ENCODE assay signal across 28 mouse cellular contexts in the genomic region with DNA sequence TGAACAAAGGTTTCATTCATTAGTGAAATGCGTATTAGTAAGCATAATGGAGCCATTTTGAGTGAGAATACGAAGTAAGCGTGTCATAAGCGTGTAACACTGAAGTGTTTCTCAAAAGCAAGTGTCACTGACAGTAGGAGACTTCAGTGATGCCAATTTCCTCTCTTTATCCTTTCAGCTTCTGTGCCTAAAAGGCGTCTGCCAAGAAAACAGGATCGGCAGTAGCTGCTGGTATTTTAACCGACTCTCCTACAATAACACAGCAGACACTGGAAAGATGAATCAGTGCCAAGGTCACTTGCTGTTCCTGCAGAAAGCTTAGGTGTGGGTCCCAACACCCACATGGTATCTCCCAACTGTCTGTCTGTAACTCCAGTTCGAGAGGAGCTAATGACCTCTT.
DNase-seq lines count a peak whose midpoint lies in the region; ATAC-seq and TF ChIP-seq lines count a peak whose summit lies in the region.
"Had no signal": no experiment of that assay in that cellular context is flagged by ENCODE, and none has a peak within 500 bp of the region (broad histone marks: within the 10 kb centered on the region; RNA-seq: fewer than 3 reads in every experiment).

No protein-coding gene starts in this region.

- no peak overlapping the region for H3K27ac ChIP-seq in forebrain, postnatal 0 days (ENCODE audit: low read depth, low read length)
- no peak overlapping the region for H3K27ac ChIP-seq in forebrain, embryonic 15.5 days (replicated peaks)
- H3K27ac ChIP-seq in hindbrain, postnatal 0 days = no peak overlapping the region
- no peak overlapping the region for H3K27ac ChIP-seq in hindbrain, embryonic 10.5 days
- H3K27ac ChIP-seq in embryonic facial prominence, embryonic 15.5 days (replicated peaks) = 0 out of 2 replicates have a peak overlapping the region, but pooled peaks have one; percentile 11
- H3K27ac ChIP-seq: heart, embryonic 15.5 days; limb, embryonic 10.5 days; liver, embryonic 15.5 days; lung, embryonic 15.5 days; neural tube, embryonic 12.5 days; stomach, postnatal 0 days had no signal

- TF ChIP-seq CTCF in forebrain, postnatal 0 days (IDR thresholded peaks at IDR 0.05; ENCODE audit: low read depth) = no peak
- TF ChIP-seq CTCF in hindbrain, postnatal 0 days (IDR thresholded peaks at IDR 0.05; ENCODE audit: low read depth) = no peak

- no peak overlapping the region for H3K9ac ChIP-seq in forebrain, postnatal 0 days
- H3K9ac ChIP-seq in forebrain, embryonic 15.5 days (replicated peaks) = no peak overlapping the region
- H3K9ac ChIP-seq in hindbrain, postnatal 0 days (replicated peaks; ENCODE audit: low read length) = no peak overlapping the region
- no peak overlapping the region for H3K9ac ChIP-seq in embryonic facial prominence, embryonic 15.5 days
- H3K9ac ChIP-seq: heart, embryonic 15.5 days; liver, embryonic 15.5 days; lung, embryonic 15.5 days; neural tube, embryonic 12.5 days had no signal

- no peaks in the 10 kb centered on the region for H3K36me3 ChIP-seq in forebrain, postnatal 0 days (ENCODE audit: insufficient read depth)
- no peaks in the 10 kb centered on the region for H3K36me3 ChIP-seq in forebrain, embryonic 15.5 days
- no peaks in the 10 kb centered on the region for H3K36me3 ChIP-seq in hindbrain, postnatal 0 days (ENCODE audit: insufficient read depth, low read length)
- H3K36me3 ChIP-seq in hindbrain, embryonic 10.5 days = no peaks in the 10 kb centered on the region
- no peaks in the 10 kb centered on the region for H3K36me3 ChIP-seq in embryonic facial prominence, embryonic 15.5 days
- H3K36me3 ChIP-seq: heart, embryonic 15.5 days; limb, embryonic 10.5 days; liver, embryonic 15.5 days; lung, embryonic 15.5 days; neural tube, embryonic 12.5 days had no signal

- DNase-seq in adrenal gland, postnatal 14 days = peak; percentile 6
- no peak for DNase-seq in adrenal gland, adult 8-10 months
- DNase-seq in forebrain, postnatal 0 days = peak; percentile 22
- DNase-seq in hindbrain, postnatal 0 days (ENCODE audit: low spot score) = peak; percentile 65
- DNase-seq in hindbrain, embryonic 10.5 days (ENCODE audit: low spot score) = no peak
- DNase-seq: adrenal gland, adult 2 months; cerebellum, adult 11 months; embryo, embryonic 11 days; gastrocnemius, postnatal 10 days; kidney, adult 8-10 months; kidney, postnatal 10 days; liver; lung, postnatal 36 days; midbrain, embryonic 14.5 days; right cerebral cortex, postnatal 14 days; thymus, adult 2 months; thymus, postnatal 4 days had no signal

- WGBS in forebrain, postnatal 0 days = 25% methylated on average over 8 of the region's 8 CpGs
- 25% methylated on average over 8 of the region's 8 CpGs for WGBS in forebrain, embryonic 15.5 days
- 25% methylated on average over 8 of the region's 8 CpGs for WGBS in hindbrain, postnatal 0 days
- 71% methylated on average over 8 of the region's 8 CpGs for WGBS in hindbrain, embryonic 10.5 days
- 70% methylated on average over 8 of the region's 8 CpGs for WGBS in embryonic facial prominence, embryonic 15.5 days

- no peak overlapping the region for H3K4me2 ChIP-seq in forebrain, postnatal 0 days (ENCODE audit: low read depth)
- H3K4me2 ChIP-seq in forebrain, embryonic 15.5 days (replicated peaks) = no peak overlapping the region
- H3K4me2 ChIP-seq in hindbrain, postnatal 0 days (ENCODE audit: low read depth, low read length) = no peak overlapping the region
- H3K4me2 ChIP-seq in embryonic facial prominence, embryonic 15.5 days (replicated peaks) = no peak overlapping the region
- H3K4me2 ChIP-seq: heart, embryonic 15.5 days; liver, embryonic 15.5 days; lung, embryonic 15.5 days; neural tube, embryonic 12.5 days had no signal

- peak; percentile 32; the same call in 1 of the 2 replicates for ATAC-seq in forebrain, postnatal 0 days
- ATAC-seq in forebrain, embryonic 15.5 days (replicated peaks) = no peak
- no peak for ATAC-seq in hindbrain, postnatal 0 days
- no peak for ATAC-seq in embryonic facial prominence, embryonic 15.5 days (ENCODE audit: insufficient number of reproducible peaks, low FRiP score, low TSS enrichment, low read depth)
- ATAC-seq: CD4-positive, CD25-positive, alpha-beta regulatory T cell, adult 4 months; inflammation-experienced regulatory T-cells, adult 6 months had no signal

- no peak overlapping the region for H3K4me3 ChIP-seq in forebrain, postnatal 0 days (ENCODE audit: low read depth, low read length)
- H3K4me3 ChIP-seq in forebrain, embryonic 15.5 days = no peak overlapping the region
- H3K4me3 ChIP-seq in hindbrain, postnatal 0 days (ENCODE audit: low read length) = no peak overlapping the region
- no peak overlapping the region for H3K4me3 ChIP-seq in hindbrain, embryonic 10.5 days
- H3K4me3 ChIP-seq in embryonic facial prominence, embryonic 15.5 days (replicated peaks) = no peak overlapping the region
- H3K4me3 ChIP-seq: heart, embryonic 15.5 days; limb, embryonic 10.5 days; liver, embryonic 15.5 days; lung, embryonic 15.5 days; megakaryocyte, embryonic 14.5 days; neural tube, embryonic 12.5 days had no signal

- H3K4me1 ChIP-seq in forebrain, postnatal 0 days (ENCODE audit: insufficient read depth) = no peaks in the 10 kb centered on the region
- no peaks in the 10 kb centered on the region for H3K4me1 ChIP-seq in forebrain, embryonic 15.5 days
- H3K4me1 ChIP-seq in hindbrain, postnatal 0 days (ENCODE audit: insufficient read depth, low read length) = no peaks in the 10 kb centered on the region
- peaks cover 13% of the 10 kb centered on the region for H3K4me1 ChIP-seq in hindbrain, embryonic 10.5 days (replicated peaks)
- H3K4me1 ChIP-seq in embryonic facial prominence, embryonic 15.5 days = no peaks in the 10 kb centered on the region
- H3K4me1 ChIP-seq: liver, embryonic 15.5 days; megakaryocyte, embryonic 14.5 days had no signal

- no peaks in the 10 kb centered on the region for H3K27me3 ChIP-seq in forebrain, postnatal 0 days (ENCODE audit: insufficient read depth, low read length)
- H3K27me3 ChIP-seq in forebrain, embryonic 15.5 days = no peaks in the 10 kb centered on the region
- H3K27me3 ChIP-seq in hindbrain, postnatal 0 days (ENCODE audit: insufficient read depth, low read length) = no peaks in the 10 kb centered on the region
- H3K27me3 ChIP-seq in hindbrain, embryonic 10.5 days (ENCODE audit: insufficient read depth, poor library complexity, severe bottlenecking) = no peaks in the 10 kb centered on the region
- no peaks in the 10 kb centered on the region for H3K27me3 ChIP-seq in embryonic facial prominence, embryonic 15.5 days
- H3K27me3 ChIP-seq: heart, embryonic 15.5 days; liver, embryonic 15.5 days; lung, embryonic 15.5 days; megakaryocyte, embryonic 14.5 days; neural tube, embryonic 12.5 days had no signal

- peaks cover 7% of the 10 kb centered on the region; the same call in 1 of the 2 replicates for H3K9me3 ChIP-seq in forebrain, postnatal 0 days (ENCODE audit: low read length)
- peaks cover 3% of the 10 kb centered on the region; the same call in 1 of the 2 replicates for H3K9me3 ChIP-seq in forebrain, embryonic 15.5 days
- H3K9me3 ChIP-seq in hindbrain, postnatal 0 days (ENCODE audit: low read length) = peaks cover 5% of the 10 kb centered on the region; the same call in 1 of the 2 replicates
- H3K9me3 ChIP-seq in hindbrain, embryonic 10.5 days = 0 out of 2 replicates have a peak, but pooled peaks cover 4% of the 10 kb centered on the region
- H3K9me3 ChIP-seq in embryonic facial prominence, embryonic 15.5 days (replicated peaks) = no peaks in the 10 kb centered on the region
- H3K9me3 ChIP-seq: heart, embryonic 15.5 days; limb, embryonic 10.5 days; liver, embryonic 15.5 days; lung, embryonic 15.5 days; neural tube, embryonic 12.5 days had no signal

Comparison
In these comparisons a context has a peak if more than half of its experiments do, and no peak if none do; other contexts are left out.
1. DNase-seq: peak in adrenal gland, postnatal 14 days (single experiment), forebrain, postnatal 0 days (single experiment) and hindbrain, postnatal 0 days (single experiment); none in adrenal gland, adult 8-10 months (single experiment) and hindbrain, embryonic 10.5 days (single experiment).